Mouse (Mus musculus) adrenal gland, postnatal 14 days (tissue): ENCODE results near the gene Eng. TPM values are rescaled to one million over a fixed set of nuclear protein-coding genes. Genes with fewer than 3 reads are reported as not detected.

Experiments used
- DNase-seq: peaks from one replicate; pipeline ENCODE4 v3.0.0; 2021; ENCODE audit warnings: mixed read lengths
- total RNA-seq: library from RNA; stranded (reverse); gene quantifications from 2 replicates; pipeline ENCODE4 v1.2.3, GENCODE M21; 2021

Eng gene
- total RNA-seq, 1 experiment from 2014 or later: 106 TPM

GRCm38 (mm10) chr2:32711301-32712056 is 65.1 kb downstream of the Eng start:
- no peak for DNase-seq

- DNase-seq: peak; percentile 92
Measured at GRCm38 (mm10) chr2:32712108-32712551, 65.7 kb downstream of the Eng start.

- peak; percentile 97 for DNase-seq
Measured at GRCm38 (mm10) chr2:32712586-32712933, 66.2 kb downstream of the Eng start.

GRCm38 (mm10) chr2:32712934-32713817 is 66.8 kb downstream of the Eng start, which contains the start of gene Cdk9:
Cdk9 (minus strand) TSS chr2:32713076.
- DNase-seq: peak; percentile 96

GRCm38 (mm10) chr2:32714117-32714986 is 68.0 kb downstream of the Eng start:
- peak; percentile 9 for DNase-seq

- DNase-seq: peak; percentile 64
Measured at GRCm38 (mm10) chr2:32714987-32715425, 68.6 kb downstream of the Eng start.

GRCm38 (mm10) chr2:32718761-32719160 is 72.4 kb downstream of the Eng start:
- no peak for DNase-seq

- DNase-seq: no peak
Measured at GRCm38 (mm10) chr2:32720053-32720452, 73.7 kb downstream of the Eng start.

GRCm38 (mm10) chr2:32720681-32721229 is 74.4 kb downstream of the Eng start, which contains the start of gene Sh2d3c:
Sh2d3c (plus strand) TSS chr2:32721055.
- DNase-seq: no peak

- no peak for DNase-seq
Measured at GRCm38 (mm10) chr2:32722046-32722445, 75.7 kb downstream of the Eng start.

- no peak for DNase-seq
Measured at GRCm38 (mm10) chr2:32722581-32722980, 76.2 kb downstream of the Eng start.

GRCm38 (mm10) chr2:32724149-32724548 is 77.8 kb downstream of the Eng start:
- no peak for DNase-seq

GRCm38 (mm10) chr2:32724832-32725790 is 78.7 kb downstream of the Eng start:
- peak; percentile 57 for DNase-seq

GRCm38 (mm10) chr2:32727435-32727834 is 81.0 kb downstream of the Eng start:
- peak; percentile 95 for DNase-seq

GRCm38 (mm10) chr2:32728463-32728862 is 82.1 kb downstream of the Eng start:
- peak; percentile 74 for DNase-seq

- DNase-seq: no peak
Measured at GRCm38 (mm10) chr2:32729547-32729946, 83.2 kb downstream of the Eng start.

- no peak for DNase-seq
Measured at GRCm38 (mm10) chr2:32730854-32731253, 84.5 kb downstream of the Eng start.

- no peak for DNase-seq
Measured at GRCm38 (mm10) chr2:32731911-32732310, 85.5 kb downstream of the Eng start.
